Mouse (Mus musculus): ENCODE results near the gene Cep131.

GRCm38 (mm10) chr11:120026941-120027340 is 59.7 kb downstream of the Cep131 start:
- no peak for TF ChIP-seq CTCF (conservative IDR thresholded peaks at IDR 0.05; ENCODE audit: low read length)
- TF ChIP-seq POU5F1 (IDR thresholded peaks at IDR 0.05; ENCODE audit: borderline replicate concordance, low read length), result no peak
- TF ChIP-seq NANOG (IDR thresholded peaks at IDR 0.05; ENCODE audit: borderline replicate concordance, low read length), result no peak
